Mouse (Mus musculus): ENCODE data around the gene Nlrp3.

DNA sequence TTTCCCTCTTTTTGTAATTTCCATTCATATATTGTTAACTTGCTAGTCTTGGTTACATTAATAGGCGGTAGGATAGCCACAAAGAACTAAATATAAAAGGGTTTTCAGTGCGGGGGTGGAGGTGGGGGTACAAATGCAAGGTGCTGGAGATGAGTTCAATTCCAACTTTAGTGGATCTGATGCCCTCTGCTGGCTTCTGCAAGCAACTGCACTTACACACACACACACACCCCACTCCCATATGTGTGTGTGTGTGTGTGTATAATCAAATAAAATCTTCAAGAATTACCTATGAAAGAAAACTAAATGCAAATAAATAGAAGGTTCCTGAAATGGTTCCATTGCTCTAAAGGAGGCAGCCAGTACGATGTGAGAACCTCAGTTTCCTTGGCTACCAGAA is 27.9 kb downstream of the Nlrp3 start:
- TF ChIP-seq ZC3H11A (IDR thresholded peaks at IDR 0.05; ENCODE audit: borderline replicate concordance, low read depth, low read length) (no peak), MAFK (IDR thresholded peaks at IDR 0.05; ENCODE audit: insufficient read depth, low read depth, low read length) (no peak), ZNF384 (IDR thresholded peaks at IDR 0.05; ENCODE audit: low read depth, low read length) (no peak), CHD2 (IDR thresholded peaks at IDR 0.05; ENCODE audit: low read depth, low read length) (no peak)

Measured in ES-E14 (cell line).